Mouse (Mus musculus): ENCODE results near the gene Stx4a. TPM values are rescaled to one million over a fixed set of nuclear protein-coding genes. Genes with fewer than 3 reads are reported as not detected.

Stx4a gene
- polyA plus RNA-seq, 1 experiment from 2014 or later = 11.8 TPM

DNA sequence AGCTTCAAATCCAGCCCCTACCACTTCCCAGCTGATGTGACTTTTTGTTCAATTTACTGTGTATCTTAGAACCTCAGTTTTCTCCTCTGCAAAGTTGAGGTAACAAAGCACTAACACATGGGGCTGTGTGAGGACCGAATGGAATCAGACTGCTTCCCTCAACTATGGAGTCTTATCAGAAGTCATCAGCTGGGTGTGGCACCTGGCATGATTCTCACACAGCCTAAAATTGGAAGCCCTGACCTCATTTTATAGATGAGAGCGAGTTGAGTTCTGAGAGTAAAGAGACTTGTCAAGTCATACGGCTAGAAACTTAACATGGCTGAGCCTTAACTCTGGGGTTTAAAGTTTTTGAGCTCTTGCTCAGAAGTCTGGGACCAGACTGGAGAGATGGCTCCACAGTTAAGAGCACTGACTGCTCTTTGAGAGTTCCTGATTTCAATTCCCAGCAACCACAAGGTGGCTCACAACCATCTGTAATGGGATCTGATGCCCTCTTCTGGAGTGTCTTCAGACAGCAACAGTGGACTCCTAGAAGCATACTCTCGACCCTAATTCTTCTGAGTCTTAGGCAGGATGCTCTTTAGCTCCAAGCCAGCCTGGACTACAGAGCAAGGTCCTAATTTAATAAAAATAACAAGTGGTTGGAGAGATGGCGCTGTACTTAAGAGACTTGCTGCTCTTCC, 46.2 kb downstream of the Stx4a start:
- ATAC-seq (ENCODE audit: low read depth) = no peak
- H3K4me3 ChIP-seq (ENCODE audit: low read depth, low read length) = no peak overlapping the region
- no peaks in the 10 kb centered on the region for H3K9me3 ChIP-seq (replicated peaks; ENCODE audit: control insufficient read depth, low read length)
- no peak overlapping the region for H3K4me2 ChIP-seq (ENCODE audit: low read depth, low read length)
- peaks cover 25% of the 10 kb centered on the region for H3K4me1 ChIP-seq (ENCODE audit: control insufficient read depth, low read depth, low read length)
- no peak overlapping the region for H3K27ac ChIP-seq (ENCODE audit: low read length)
- H3K36me3 ChIP-seq (ENCODE audit: control insufficient read depth, insufficient read depth) = peaks cover 22% of the 10 kb centered on the region
- no peak overlapping the region for H3K9ac ChIP-seq (ENCODE audit: low read depth, low read length)
- 47% methylated on average over 5 of the region's 5 CpGs for WGBS (ENCODE audit: insufficient replicate concordance)
- H3K27me3 ChIP-seq (ENCODE audit: control insufficient read depth, insufficient read depth, low read depth, low read length) = no peaks in the 10 kb centered on the region

DNA sequence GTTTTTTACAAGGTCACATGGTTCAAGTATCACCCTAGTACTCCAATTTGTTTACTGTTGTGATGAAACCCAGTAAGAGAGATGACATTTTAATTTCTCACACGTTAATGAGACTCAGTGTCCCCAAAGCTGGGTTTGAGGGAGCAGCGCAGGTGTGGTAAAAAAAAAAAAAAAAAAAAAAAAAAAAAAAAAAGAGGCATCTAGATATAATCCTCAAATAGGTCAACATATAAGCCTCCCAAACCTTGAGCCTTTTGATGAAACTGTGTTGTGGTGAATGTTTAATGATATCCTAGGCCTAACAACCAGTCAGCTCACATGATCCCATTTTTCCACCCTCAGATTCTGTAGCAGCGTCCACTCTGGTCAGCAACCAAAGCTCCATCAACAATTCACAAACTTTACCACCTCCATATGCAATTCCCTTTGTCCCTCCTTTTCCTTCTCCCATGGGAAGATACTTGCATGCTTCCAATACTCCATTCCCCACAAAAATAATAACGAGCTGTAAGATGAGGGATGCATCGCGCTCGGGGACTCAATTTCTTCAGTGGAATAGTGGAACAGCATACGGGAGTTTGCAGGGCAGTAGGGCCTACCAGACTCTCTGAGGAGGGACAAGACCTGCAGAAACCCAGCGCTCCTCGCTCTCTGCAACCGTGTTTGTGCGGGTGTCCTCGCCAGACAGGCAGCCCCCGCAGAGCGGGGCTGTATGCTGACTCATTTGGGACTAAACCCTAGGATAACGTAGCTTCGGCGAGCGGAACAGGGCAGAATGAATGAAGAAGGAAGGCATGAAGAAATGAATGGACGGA, 50.9 kb downstream of the Stx4a start:
- Histone ChIP-seq H3K27me3 (ENCODE audit: control insufficient read depth, insufficient read depth, low read depth, low read length) (no peaks in the 10 kb centered on the region), H3K27ac (ENCODE audit: low read length) (peak overlapping the region; percentile 96), H3K4me2 (ENCODE audit: low read depth, low read length) (peak overlapping the region; percentile 88), H3K4me1 (ENCODE audit: control insufficient read depth, low read depth, low read length) (peaks cover 28% of the 10 kb centered on the region), H3K4me3 (ENCODE audit: low read depth, low read length) (peak overlapping the region; percentile 92), H3K36me3 (ENCODE audit: control insufficient read depth, insufficient read depth) (peaks cover 19% of the 10 kb centered on the region), H3K9ac (ENCODE audit: low read depth, low read length) (peak overlapping the region; percentile 96), H3K9me3 (replicated peaks; ENCODE audit: control insufficient read depth, low read length) (peaks cover 16% of the 10 kb centered on the region)
- WGBS (ENCODE audit: insufficient replicate concordance) = 3% methylated on average over 20 of the region's 20 CpGs
- no peak; the same call in 1 of the 2 replicates for ATAC-seq (ENCODE audit: low read depth)

DNA sequence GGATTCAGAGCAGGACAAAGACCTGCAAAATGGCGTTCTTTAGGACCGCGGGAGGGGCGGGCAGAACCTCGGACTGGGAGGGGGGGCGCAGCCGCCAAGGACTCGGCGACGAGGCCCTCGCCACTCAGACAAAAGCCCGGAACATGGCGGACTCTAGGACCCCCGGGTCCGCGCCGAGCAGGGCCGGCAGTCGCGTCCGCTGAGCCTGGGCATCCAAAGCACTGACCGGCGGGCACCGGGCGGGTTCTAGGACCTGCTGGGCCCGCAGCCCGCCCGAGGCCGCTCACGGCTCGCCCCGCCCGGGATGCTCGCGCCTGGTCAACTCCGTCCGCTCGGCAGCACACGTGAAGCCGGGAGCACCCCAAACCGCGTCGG, 51.5 kb downstream of the Stx4a start:
- Histone ChIP-seq H3K27ac (ENCODE audit: low read length) (peak overlapping the region; percentile 96), H3K4me2 (ENCODE audit: low read depth, low read length) (peak overlapping the region; percentile 88), H3K27me3 (ENCODE audit: control insufficient read depth, insufficient read depth, low read depth, low read length) (no peaks in the 10 kb centered on the region), H3K4me3 (ENCODE audit: low read depth, low read length) (peak overlapping the region; percentile 92), H3K4me1 (ENCODE audit: control insufficient read depth, low read depth, low read length) (peaks cover 23% of the 10 kb centered on the region), H3K9ac (ENCODE audit: low read depth, low read length) (peak overlapping the region; percentile 96), H3K36me3 (ENCODE audit: control insufficient read depth, insufficient read depth) (peaks cover 25% of the 10 kb centered on the region), H3K9me3 (replicated peaks; ENCODE audit: control insufficient read depth, low read length) (peaks cover 22% of the 10 kb centered on the region)
- ATAC-seq (ENCODE audit: low read depth) = peak; percentile 71
- WGBS (ENCODE audit: insufficient replicate concordance) = under 1% methylated on average over 38 of the region's 43 CpGs

DNA sequence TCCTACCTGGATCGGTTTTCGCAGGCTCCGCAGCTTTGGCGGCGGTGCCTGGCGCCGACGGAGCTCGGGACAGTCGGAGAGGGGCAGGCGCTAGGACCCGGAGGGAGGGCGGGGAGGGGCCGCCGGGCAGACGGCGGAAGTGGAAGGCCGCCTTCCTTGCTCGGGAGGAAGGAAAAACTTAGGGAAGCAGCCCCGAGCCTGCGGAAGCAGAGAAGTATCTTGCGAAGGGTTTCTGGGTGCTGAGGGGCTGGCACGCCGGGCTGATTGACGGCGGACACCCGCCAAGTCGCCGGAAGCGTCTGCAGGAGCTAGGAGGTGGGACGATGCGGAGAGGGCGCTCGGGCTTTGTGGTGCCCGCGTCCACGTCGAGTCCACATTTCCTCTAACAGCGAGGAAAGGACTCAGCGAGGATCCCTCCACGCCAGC, 52.0 kb downstream of the Stx4a start, which contains the start of gene Zfp646:
Gene Zfp646, plus strand, starts transcription at position 181 of the 426 bp plus-strand sequence.
- Histone ChIP-seq H3K4me1 (ENCODE audit: control insufficient read depth, low read depth, low read length) (peaks cover 23% of the 10 kb centered on the region), H3K27ac (ENCODE audit: low read length) (peak within 1 kb of the TSS; percentile 96), H3K36me3 (ENCODE audit: control insufficient read depth, insufficient read depth) (peaks cover 29% of the 10 kb centered on the region), H3K4me3 (ENCODE audit: low read depth, low read length) (peak within 1 kb of the TSS; percentile 92), H3K4me2 (ENCODE audit: low read depth, low read length) (peak within 1 kb of the TSS; percentile 88), H3K9ac (ENCODE audit: low read depth, low read length) (peak within 1 kb of the TSS; percentile 96), H3K9me3 (replicated peaks; ENCODE audit: control insufficient read depth, low read length) (peaks cover 23% of the 10 kb centered on the region), H3K27me3 (ENCODE audit: control insufficient read depth, insufficient read depth, low read depth, low read length) (no peaks in the 10 kb centered on the region)
- peak; percentile 85 for ATAC-seq (ENCODE audit: low read depth)
- WGBS (ENCODE audit: insufficient replicate concordance) = under 1% methylated on average over 41 of the region's 41 CpGs

DNA sequence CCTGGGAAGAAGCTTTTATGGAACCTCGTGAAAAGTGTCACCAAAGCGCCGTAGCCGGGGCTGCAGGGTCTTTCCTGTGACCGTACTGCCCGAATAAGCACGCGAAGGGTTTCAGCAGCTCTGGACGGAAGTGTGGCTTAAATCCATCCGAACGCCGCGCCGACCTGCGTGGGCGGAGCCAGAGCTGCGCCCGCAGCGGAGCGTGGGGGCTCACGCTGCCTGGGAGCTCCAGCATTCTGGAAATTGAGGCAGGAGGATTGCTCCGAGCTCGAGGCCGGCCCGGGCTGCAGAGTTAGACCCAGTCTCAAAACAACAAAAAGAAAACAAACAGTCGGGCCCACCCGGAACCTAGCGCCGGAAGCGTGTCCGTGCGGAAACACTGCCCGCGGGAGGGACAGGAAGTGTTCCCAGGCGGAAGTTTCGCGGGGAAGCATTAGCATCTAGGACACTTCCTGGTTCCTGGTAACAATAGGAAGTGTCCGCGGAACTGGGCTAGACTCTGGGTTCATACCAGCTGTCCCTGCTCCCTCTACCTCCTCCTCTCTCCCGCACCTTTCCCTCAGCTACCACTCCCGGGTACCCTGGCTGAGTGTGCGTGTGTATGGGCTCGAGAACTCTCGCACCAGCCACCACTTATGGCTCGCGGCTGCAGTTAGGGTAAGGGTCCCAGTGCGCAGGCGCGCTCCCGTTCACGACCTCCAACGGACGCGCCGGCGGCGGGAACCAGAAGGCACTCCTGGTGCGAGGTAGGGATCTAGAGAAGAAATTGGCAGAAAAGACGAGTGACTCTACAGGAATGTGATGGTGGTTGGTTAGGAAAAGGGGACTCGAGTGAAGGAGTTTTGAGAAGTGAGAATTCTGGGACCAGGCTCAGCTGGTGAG, 52.6 kb downstream of the Stx4a start, which contains the start of gene Zfp668:
Gene Zfp668, minus strand, starts transcription at position 362 of the 882 bp plus-strand sequence.
- H3K4me3 ChIP-seq (ENCODE audit: low read depth, low read length) = peak within 1 kb of the TSS; percentile 92

DNA sequence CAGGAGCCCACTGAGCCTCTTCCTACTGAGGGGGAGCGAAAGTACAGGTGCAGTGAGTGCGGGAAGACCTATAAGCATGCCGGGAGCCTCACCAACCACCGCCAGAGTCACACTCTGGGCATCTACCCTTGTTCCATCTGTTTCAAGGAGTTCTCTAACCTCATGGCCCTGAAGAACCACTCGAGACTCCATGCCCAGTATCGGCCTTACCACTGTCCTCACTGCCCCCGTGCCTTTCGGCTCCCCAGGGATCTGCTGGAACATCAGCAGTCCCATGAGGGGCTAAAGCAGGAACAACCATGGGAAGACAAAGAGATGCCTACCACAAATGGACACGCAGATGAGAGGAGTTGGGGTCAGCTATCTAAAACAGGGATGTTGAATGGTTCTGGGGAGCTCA, 55.2 kb downstream of the Stx4a start:
- ATAC-seq (ENCODE audit: low read depth) = no peak
- Histone ChIP-seq H3K4me1 (ENCODE audit: control insufficient read depth, low read depth, low read length) (peaks cover 17% of the 10 kb centered on the region), H3K4me3 (ENCODE audit: low read depth, low read length) (no peak overlapping the region), H3K27ac (ENCODE audit: low read length) (no peak overlapping the region), H3K4me2 (ENCODE audit: low read depth, low read length) (no peak overlapping the region), H3K9ac (ENCODE audit: low read depth, low read length) (no peak overlapping the region), H3K36me3 (ENCODE audit: control insufficient read depth, insufficient read depth) (peaks cover 57% of the 10 kb centered on the region), H3K27me3 (ENCODE audit: control insufficient read depth, insufficient read depth, low read depth, low read length) (no peaks in the 10 kb centered on the region), H3K9me3 (replicated peaks; ENCODE audit: control insufficient read depth, low read length) (peaks cover 26% of the 10 kb centered on the region)
- WGBS (ENCODE audit: insufficient replicate concordance) = 91% methylated on average over 9 of the region's 9 CpGs

More for the DNA sequence above, 52.6 kb downstream of the Stx4a start, which contains the start of gene Zfp668:
- Histone ChIP-seq H3K4me2 (ENCODE audit: low read depth, low read length) (peak within 1 kb of the TSS; percentile 88), H3K36me3 (ENCODE audit: control insufficient read depth, insufficient read depth) (peaks cover 36% of the 10 kb centered on the region), H3K27me3 (ENCODE audit: control insufficient read depth, insufficient read depth, low read depth, low read length) (no peaks in the 10 kb centered on the region), H3K9me3 (replicated peaks; ENCODE audit: control insufficient read depth, low read length) (peaks cover 24% of the 10 kb centered on the region), H3K9ac (ENCODE audit: low read depth, low read length) (peak within 1 kb of the TSS; percentile 96), H3K27ac (ENCODE audit: low read length) (peak within 1 kb of the TSS; percentile 96), H3K4me1 (ENCODE audit: control insufficient read depth, low read depth, low read length) (peaks cover 23% of the 10 kb centered on the region)
- under 1% methylated on average over 60 of the region's 60 CpGs for WGBS (ENCODE audit: insufficient replicate concordance)
- ATAC-seq (ENCODE audit: low read depth) = peak; percentile 74

DNA sequence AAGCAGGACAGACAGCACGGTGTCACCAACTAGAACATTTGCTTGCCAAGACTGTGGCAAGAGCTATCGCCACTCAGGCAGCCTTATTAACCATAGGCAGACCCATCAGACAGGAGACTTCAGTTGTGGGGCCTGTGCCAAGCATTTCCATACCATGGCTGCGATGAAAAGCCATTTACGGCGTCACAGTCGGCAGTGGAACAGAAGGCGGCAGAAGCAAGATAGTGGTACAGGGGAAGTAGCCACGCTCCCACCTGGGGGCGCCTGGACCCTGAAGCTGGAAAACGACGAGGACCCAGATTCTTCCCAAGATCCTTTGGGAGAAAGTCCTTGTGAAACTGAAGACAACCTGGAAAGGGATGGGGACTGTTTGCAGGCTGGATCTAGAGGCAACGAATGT, 56.3 kb downstream of the Stx4a start:
- Histone ChIP-seq H3K27ac (ENCODE audit: low read length) (no peak overlapping the region), H3K4me2 (ENCODE audit: low read depth, low read length) (no peak overlapping the region), H3K36me3 (ENCODE audit: control insufficient read depth, insufficient read depth) (peaks cover 62% of the 10 kb centered on the region), H3K9ac (ENCODE audit: low read depth, low read length) (no peak overlapping the region), H3K4me3 (ENCODE audit: low read depth, low read length) (no peak overlapping the region), H3K27me3 (ENCODE audit: control insufficient read depth, insufficient read depth, low read depth, low read length) (no peaks in the 10 kb centered on the region), H3K4me1 (ENCODE audit: control insufficient read depth, low read depth, low read length) (peaks cover 8% of the 10 kb centered on the region), H3K9me3 (replicated peaks; ENCODE audit: control insufficient read depth, low read length) (peaks cover 26% of the 10 kb centered on the region)
- no peak for ATAC-seq (ENCODE audit: low read depth)
- WGBS (ENCODE audit: insufficient replicate concordance) = 90% methylated on average over 12 of the region's 12 CpGs

DNA sequence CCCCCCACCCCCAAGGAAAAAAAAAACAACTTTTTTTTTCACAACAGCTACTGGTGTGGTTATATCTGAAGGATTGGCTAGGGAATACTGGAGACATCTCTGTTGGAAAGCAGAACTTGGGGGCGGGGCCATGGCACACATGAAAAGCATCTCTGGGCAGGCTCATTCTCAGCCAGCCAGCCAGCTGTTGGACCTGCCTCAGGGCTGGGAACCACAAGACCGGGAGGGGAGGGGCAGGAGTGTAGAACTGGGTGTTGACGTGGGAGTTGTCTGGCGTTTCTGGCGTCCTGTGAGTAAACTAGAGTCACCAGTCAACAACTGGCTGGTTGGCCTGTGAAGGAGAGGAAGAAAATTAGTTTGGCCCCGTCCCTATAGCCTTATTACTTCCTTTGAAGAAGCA, 61.9 kb downstream of the Stx4a start:
- ATAC-seq (ENCODE audit: low read depth) = no peak
- Histone ChIP-seq H3K9me3 (replicated peaks; ENCODE audit: control insufficient read depth, low read length) (peaks cover 3% of the 10 kb centered on the region), H3K9ac (ENCODE audit: low read depth, low read length) (no peak overlapping the region), H3K4me3 (ENCODE audit: low read depth, low read length) (no peak overlapping the region), H3K4me2 (ENCODE audit: low read depth, low read length) (no peak overlapping the region), H3K27me3 (ENCODE audit: control insufficient read depth, insufficient read depth, low read depth, low read length) (no peaks in the 10 kb centered on the region), H3K4me1 (ENCODE audit: control insufficient read depth, low read depth, low read length) (peaks cover 4% of the 10 kb centered on the region), H3K36me3 (ENCODE audit: control insufficient read depth, insufficient read depth) (peaks cover 42% of the 10 kb centered on the region), H3K27ac (ENCODE audit: low read length) (no peak overlapping the region)
- 46% methylated on average over 6 of the region's 6 CpGs for WGBS (ENCODE audit: insufficient replicate concordance)
